Mouse (Mus musculus) layer of hippocampus, adult 9-10 months (tissue): Measurements from ENCODE around the gene Sdk2.

Source experiments
- DNase-seq: peaks from one replicate; pipeline ENCODE4 v3.0.0; 2022; ENCODE audit warnings: low spot score

The Sdk2 gene

GRCm38 (mm10) chr11:113831608-113832007, 235.2 kb downstream of the Sdk2 start:
- DNase-seq = no peak

GRCm38 (mm10) chr11:113828081-113828554, 238.7 kb downstream of the Sdk2 start:
- no peak for DNase-seq

- DNase-seq = no peak
Measured at GRCm38 (mm10) chr11:113820005-113820404, 246.8 kb downstream of the Sdk2 start.

GRCm38 (mm10) chr11:113819001-113819400, 247.8 kb downstream of the Sdk2 start:
- no peak for DNase-seq

- DNase-seq = no peak
Measured at GRCm38 (mm10) chr11:113816971-113817548, 249.8 kb downstream of the Sdk2 start.

- no peak for DNase-seq
Measured at GRCm38 (mm10) chr11:113816439-113816838, 250.4 kb downstream of the Sdk2 start.

GRCm38 (mm10) chr11:113811546-113812339, 255.1 kb downstream of the Sdk2 start:
- DNase-seq = no peak

GRCm38 (mm10) chr11:113810638-113811545, 256.0 kb downstream of the Sdk2 start:
- DNase-seq = peak; percentile 75

- no peak for DNase-seq
Measured at GRCm38 (mm10) chr11:113807086-113807485, 259.8 kb downstream of the Sdk2 start.

- no peak for DNase-seq
Measured at GRCm38 (mm10) chr11:113806382-113807077, 260.3 kb downstream of the Sdk2 start.

GRCm38 (mm10) chr11:113805974-113806373, 260.9 kb downstream of the Sdk2 start:
- DNase-seq = no peak

- no peak for DNase-seq
Measured at GRCm38 (mm10) chr11:113803321-113803941, 263.4 kb downstream of the Sdk2 start.

GRCm38 (mm10) chr11:113802456-113802855, 264.4 kb downstream of the Sdk2 start:
- DNase-seq = no peak

- DNase-seq = no peak
Measured at GRCm38 (mm10) chr11:113800026-113800425, 266.8 kb downstream of the Sdk2 start.

- no peak for DNase-seq
Measured at GRCm38 (mm10) chr11:113799041-113799447, 267.8 kb downstream of the Sdk2 start.

GRCm38 (mm10) chr11:113798011-113798410, 268.8 kb downstream of the Sdk2 start:
- peak; percentile 58 for DNase-seq

GRCm38 (mm10) chr11:113797014-113797983, 269.5 kb downstream of the Sdk2 start:
- DNase-seq = no peak

GRCm38 (mm10) chr11:113795846-113796245, 271.0 kb downstream of the Sdk2 start:
- DNase-seq = no peak

GRCm38 (mm10) chr11:113791357-113792215, 275.3 kb downstream of the Sdk2 start:
- DNase-seq = no peak
